Mouse (Mus musculus) adrenal gland, postnatal 14 days (tissue): ENCODE data around the gene Cst3. TPM values are rescaled to one million over a fixed set of nuclear protein-coding genes. Genes with fewer than 3 reads are reported as not detected.

Experiments used
- DNase-seq: peaks from one replicate; pipeline ENCODE4 v3.0.0; 2021; ENCODE audit warnings: mixed read lengths
- long read RNA-seq, 2 experiments: library from polyadenylated mRNA; stranded (forward); transcript quantifications; one replicate each; pipeline ENCODE4 v2.0.0; 2021
- total RNA-seq: library from RNA; stranded (reverse); gene quantifications from 2 replicates; pipeline ENCODE4 v1.2.3, GENCODE M21; 2021

The Cst3 gene
- 867 and 955 TPM in 2 replicates for total RNA-seq
- long read RNA-seq, experiment 1, transcript Cst3-201 (3 exons, 860 nt), result major isoform, 757 of 776 reads
- long read RNA-seq, experiment 1, partial matches to known transcripts, result 17 of 776 reads
- long read RNA-seq, experiment 1, other reads (novel, unspliced or antisense), result 2 of 776 reads
- long read RNA-seq, experiment 2, transcript Cst3-201 (3 exons, 860 nt), result major isoform, 765 of 791 reads
- long read RNA-seq, experiment 2, partial matches to known transcripts, result 24 of 791 reads
- long read RNA-seq, experiment 2, other reads (novel, unspliced or antisense), result 2 of 791 reads

DNA sequence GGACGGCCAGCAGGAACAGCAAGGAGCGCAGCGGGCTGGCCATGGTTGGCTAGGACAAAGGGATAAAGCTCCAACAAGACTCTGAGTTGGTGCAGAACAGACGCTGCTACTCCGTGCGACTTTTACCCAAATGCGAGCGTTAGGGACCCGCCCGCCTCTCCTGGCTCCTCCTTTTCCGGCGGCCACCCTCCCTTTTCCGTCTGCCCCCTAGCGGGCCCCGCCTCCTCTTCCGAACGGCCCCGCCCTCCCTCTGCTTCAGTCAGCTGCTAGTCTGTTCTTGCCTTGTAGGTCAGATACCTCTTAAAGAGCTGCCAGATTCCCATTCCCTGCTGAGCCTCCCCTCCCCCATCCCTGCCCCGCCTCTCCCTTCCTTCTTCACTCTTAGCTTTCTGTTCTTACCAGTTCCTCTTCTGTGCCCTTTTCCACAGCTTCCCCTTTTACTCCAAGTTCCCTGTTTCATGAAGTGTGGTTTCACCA, at the start of gene Cst3:
Cst3 (minus strand) TSS at position 358 of the 477 bp plus-strand sequence.
- DNase-seq, result peak; percentile 98

DNA sequence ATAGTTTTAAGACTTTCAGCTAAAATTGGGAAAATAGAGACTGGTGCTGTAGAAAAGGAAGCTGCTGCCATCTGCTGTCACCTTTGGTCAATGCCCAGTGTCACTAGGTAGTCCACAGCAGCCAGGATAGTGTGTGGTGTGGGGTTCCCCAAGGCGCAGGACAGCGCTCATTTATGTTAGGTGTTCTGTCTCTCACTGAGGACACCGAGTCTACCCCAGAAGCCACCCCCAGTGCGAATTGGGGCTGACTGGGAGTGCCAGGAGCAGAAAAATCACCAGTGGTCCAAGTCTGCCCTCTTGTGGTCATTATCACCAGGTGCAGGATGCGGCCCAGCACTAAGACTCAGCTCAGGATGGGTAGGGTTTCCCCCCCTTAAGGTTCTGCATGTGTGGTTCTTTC, 26.8 kb upstream of the Cst3 start:
- peak; percentile 74 for DNase-seq

DNA sequence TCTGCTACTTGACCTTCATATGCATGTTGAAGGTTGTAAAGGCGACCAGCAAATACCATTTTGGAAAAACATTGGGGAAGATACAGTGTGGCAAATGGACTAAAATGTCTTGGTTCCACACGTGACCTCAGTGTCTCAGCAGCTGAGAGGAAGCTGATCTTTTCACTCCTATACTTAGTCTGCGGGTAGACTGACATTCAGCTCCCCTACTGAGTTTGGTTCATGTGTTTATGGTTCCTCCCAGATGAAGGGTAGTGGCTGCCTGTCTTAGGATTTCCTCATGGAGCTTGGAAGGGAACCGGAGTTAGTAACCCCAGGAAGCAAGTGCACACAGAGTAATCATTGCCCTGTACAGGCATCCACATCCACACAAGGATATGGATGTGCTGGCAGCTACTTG, 24.8 kb upstream of the Cst3 start:
- no peak for DNase-seq

DNA sequence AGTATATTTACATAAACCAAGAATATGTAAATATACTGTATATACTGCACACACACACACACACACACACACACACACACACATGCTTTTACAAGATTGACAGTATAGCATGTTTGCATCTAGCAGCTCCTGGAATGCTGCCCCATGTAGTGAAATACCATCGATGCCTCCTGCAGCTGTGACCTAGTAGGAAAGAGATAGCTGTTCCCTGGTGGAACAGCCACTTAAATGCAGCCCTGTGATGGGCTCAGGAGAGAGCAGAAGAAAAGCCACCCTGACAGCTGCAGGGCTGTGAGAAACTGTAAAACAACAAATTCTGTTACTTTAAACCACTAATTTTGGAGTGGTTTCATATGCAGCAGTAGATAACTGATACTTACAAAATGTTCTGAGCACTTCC, 20.7 kb upstream of the Cst3 start:
- DNase-seq, result no peak

DNA sequence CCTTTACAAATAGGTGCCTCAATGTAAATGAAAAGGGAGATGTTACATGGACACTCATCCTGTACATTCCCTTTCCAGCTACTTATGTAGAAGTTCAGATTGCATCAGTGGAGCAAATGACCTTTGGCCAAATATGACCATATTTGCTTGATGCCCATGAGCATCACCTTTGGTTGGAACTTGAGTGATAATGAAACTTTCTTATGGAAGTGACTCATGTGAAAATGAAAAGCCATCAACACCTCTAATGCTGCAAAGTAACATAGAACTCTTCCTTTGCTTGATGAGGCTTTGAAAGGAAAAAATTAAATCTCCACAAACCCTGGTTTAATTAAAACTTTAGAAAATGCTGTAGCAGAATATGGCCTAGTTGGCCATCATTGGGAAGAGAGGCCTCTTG, 17.6 kb upstream of the Cst3 start:
- DNase-seq, result no peak

DNA sequence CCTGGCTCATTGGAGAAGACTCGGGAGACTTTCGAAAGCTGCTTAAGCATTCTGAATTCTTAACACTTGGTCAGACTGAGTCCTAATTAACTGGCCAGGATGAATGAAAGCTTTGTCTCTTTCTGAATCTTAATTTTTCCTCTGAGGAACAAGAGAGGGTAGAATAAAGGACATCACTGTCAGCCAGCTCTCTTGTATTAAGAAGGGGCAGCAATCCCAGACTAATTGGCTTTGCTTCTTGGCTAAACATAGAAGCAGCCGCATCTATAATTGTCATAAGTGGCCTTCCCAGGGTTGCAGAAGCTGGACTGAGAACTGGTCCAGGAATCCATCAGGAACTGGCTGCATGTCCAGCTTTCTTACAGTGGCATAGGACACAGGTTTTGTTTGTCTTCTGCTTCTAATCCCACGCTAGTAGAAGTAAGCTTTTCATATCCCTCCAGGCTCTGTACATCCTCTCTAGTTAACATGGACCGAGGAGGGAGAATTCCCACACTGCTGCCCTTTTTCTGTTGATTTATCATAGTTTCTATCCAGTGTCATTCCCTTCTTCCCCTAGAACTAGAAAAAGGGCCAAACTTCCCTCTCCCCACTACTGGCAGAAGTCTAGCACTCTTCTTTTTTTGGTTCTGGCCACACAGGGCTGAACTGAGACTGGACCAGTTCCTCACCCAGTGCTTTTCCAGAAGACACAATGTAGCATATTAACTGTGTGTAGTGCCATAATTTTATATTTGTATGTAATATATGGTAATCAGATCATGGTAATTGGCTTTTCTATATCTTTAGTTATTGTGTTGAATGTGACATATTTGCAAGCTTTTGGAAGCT, 14.7 kb upstream of the Cst3 start:
- no peak for DNase-seq

DNA sequence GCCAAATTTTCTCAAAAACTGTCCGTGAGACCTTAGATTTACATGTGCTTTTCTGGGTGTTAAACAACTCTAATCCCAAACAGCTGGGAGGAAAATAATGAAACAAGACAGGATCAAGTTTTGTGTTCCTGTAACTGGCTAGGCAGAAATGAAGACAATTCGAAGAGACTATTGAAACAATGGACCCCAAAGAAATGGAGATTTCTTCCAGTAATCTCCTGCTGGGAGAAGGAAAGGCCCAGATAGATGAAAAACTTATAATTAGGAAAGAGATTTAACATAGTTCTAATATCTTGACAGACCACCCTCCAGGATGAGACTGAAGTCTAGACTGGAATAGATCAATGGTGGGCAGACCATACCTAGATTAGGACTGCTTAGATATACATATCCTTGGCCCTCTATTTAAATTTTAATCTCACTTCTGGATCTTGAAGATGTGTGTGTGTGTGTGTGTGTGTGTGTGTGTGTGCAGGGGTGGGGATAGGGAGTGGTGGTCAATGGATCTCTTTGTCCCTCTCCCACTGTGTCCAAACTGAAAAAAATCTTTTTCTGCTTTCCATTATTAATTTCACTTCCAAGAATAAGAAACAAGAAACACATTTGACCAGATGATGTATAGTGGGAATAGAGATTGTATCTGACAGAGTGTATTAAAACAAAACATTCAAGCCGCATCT, 14.0 kb upstream of the Cst3 start:
- no peak for DNase-seq

DNA sequence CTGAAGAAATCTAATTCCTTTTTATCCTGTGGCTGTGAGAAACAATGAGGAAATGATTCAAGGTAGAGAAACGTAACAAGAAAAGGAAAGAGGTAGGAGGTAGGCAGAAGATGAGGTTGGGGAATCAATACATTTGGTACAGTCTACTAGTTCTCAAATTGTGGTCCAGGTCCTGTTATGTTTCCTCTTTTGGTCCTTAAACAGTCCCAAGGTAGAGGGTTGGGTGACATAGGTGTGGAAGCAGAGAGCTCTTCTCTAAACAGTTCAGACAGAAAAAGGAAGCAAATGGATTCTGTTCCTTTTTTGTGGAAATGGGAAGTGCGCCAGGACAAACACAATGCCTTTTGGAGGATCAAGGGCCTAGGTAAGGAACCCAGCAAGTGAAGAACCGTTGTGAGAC, 13.4 kb upstream of the Cst3 start:
- no peak for DNase-seq

DNA sequence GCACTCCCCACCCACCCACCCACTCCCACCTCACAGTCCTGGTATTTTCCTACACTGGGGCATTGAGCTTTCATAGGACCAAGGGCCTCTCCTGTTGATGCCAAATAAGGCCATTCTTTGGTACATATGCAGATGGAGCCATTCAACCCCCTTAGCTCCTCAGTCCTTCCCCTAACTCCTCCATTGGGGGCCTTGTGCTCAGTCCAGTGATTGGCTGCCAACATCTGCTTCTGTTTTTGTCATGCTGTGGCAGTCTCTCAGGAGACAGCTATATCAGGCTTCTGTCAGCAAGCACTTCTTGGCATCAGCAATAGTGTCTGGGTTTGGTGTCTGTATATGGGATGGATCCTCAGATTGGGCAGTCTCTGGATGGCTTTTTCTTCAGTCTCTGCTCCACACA, 9.2 kb upstream of the Cst3 start:
- DNase-seq, result no peak

DNA sequence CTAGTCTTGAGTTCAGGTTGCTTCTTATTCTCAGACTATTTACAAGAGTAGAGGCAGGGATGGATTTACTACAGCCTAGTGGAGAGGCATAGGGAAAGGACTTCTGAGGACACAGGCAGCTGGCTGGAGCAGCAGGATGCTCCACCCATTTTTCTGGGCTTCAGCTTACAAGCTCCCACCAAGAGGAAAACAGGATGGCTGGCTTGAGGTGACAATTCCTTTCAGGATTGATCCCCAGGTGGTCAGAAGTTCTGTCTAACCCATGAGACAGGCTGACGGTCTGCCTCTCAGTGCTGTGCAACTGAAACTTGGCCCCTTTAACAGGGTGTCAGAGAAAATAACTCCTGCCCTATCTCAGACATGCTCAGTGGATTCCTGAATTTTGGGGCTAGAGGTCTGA, 3.7 kb upstream of the Cst3 start:
- no peak for DNase-seq

DNA sequence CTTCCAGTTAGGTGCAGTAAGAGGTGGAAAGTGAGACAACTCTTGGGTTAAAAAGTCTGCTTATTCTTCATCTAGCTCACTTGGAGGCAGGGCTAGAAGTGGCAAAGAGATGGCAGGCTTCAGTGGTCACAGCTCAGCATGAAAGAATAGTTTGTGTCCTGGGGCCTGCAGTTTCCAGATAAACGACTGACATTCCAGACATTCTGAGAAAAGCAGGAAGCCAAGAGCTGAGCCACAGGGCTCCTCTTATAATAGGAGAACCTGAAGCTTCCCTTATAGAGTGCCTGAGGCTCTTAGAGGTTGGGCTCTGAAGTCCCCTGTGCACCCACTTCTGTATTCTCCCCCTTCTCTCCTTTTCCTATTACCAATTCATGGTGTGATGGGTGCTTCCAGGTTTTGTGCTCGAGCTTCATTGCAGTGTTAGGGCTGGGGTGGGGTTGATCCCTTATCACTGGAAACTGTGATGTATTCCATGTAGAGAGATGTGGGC, 3.2 kb upstream of the Cst3 start:
- DNase-seq, result no peak

DNA sequence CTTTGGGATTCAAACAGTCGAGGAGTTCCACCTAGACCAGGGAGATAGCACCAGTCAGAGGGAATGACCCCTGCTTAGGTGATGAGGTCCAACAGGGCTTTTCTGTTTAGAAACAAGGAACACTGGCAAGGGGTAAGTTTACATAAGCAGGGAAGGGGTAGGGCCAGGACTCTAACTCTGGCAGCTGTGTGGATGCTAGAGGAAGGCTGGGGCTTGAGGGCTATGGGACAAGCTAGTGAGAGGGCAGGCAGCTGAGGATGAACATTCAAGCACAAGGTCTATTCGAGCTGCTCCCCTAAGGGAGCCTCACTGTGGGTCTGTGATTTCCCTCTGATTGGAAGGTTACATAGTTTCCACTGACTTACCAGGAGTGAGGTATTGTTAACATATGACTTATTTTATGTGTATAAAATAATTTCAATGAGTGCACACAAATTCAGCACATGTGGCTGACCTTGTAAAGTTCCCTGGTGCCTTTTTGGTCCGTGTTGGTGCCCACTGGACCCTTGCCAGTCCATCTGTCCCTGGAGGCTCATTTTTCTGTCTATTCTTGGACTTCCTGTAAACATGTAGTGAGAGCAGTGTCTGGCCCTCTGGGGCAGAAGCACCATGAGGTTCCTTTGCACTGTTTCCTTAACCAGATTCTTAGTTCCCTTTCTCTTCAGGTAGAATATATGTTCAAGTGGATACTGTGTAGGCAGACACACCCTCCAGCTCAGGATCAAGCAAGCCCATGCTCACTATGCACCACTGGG, 1.7 kb upstream of the Cst3 start:
- DNase-seq, result peak; percentile 77

DNA sequence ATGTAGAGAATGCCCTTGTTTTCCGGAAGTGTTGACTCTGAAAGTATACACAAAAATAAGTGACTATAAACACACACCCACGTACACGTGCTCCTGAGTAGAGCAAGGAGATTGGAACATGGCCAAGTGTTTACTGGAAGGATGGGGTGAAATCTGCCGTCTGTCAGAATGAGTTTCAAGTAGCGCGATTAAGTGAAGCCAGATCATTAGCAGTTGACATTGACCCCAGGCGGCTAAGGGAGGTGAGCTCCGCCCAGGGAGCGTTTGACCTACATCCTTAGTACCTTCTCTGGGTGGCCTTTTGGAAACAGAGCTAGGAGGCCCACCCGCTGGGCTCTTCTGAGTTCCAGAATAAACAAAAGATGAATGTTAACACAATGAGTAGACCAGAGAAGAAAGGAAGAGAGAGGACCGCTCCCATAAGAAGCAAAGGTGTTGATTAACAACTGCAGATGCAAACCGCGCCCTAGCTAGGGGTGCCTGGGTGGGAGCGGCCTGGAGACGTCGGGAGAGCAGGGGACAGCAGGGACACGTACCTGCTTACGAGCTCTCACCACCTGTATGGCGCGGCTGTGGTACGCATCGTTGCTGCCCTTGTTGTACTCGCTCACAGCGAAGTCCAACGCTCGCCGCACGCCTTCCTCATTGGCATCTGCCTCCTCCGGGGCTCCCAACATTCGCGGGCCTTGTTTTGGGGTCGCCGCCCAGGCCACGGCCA, 716 bp downstream of the Cst3 start:
- DNase-seq, result peak; percentile 48

DNA sequence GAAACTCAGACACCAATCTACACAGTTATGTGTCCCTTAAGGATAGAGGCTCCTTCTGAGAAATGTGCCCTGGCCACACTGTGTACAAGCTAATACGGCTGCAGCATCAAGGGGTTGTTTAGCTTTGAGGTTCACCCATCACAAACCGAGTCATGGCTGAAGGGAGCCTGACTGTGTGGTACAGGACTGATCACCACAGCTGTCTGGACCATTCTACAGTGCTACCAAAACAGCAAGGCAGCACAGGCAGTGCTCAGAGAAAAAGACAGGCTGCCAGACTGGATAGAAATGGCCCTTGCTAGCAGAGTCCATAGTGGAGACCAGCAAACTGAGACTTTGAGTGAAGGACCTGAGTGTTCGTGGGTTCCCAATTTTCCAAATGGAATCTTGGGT, 1.3 kb downstream of the Cst3 start:
- DNase-seq, result no peak

DNA sequence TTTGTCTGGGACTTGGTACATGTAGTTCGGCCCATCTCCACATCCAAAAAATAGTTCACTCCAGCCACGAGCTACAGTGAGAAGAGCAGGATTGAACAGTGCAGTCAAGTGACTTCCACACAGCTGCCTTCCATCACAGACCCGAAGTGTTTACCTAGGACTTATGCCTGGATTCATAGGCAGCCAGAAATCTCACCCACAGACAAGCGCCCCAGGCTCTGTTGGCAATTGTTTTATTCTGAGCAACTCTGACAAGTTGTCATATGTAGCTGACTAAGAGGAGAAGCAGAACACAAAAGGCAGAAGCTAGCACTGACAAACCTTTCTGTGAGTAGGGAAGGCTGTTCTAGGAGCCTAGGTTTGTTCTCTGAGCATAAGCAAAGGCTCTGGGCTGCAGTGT, 2.6 kb downstream of the Cst3 start:
- DNase-seq, result no peak

DNA sequence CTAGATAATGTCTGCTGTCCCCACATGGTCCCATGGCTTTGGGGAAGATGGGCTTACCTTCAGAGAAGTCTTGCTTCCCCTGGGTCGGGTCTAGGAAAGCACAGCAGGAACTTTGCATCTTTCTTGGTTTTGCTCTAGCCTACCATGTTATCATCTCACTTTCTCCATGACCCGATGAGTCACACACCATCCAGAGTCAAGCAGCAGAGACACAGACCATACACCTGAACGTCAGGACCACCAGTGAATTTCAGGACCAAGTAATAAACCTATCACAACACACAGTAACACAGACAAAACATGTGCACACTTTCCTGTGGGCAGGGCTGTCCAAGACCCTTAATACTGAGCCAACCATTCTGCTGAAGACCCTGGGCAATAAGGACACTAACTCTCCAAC, 5.0 kb downstream of the Cst3 start:
- DNase-seq, result no peak

DNA sequence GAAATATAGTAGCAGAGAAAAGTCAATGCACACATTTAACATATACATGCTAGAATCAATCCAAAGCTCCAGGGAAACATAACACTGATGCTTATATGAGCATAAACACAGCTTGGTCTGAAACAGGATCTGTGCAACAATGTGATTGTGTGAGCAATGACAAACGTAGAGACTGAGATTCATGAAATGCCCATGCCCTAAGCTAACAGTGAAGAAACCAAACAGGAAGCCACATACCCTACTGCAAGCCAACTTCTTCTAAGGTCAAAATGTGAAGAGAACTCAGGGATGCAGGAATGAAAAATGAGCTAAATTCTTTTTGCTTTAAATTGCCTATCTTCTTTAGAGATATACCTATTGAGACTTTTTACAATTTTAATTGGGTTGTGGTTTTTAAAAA, 6.5 kb downstream of the Cst3 start:
- DNase-seq, result no peak

DNA sequence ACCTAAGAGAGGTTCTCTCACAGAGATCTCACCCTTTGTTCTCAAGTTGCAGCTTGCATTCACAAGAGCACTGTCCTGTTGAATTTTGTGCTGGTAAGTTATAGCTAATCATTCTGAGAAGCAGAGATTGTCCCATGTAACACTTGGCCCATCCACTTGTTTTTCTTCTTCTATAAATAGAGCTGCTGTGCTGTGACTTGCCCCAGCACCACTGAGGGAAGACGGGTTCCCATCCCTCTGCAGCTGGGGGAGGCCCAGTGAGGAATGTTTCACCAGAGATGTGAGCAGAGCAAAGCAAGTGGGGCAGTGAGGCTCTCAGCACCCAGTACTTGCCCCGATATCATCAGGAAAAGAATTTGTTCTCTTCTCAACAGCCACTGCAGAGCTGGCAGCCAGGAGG, 10.5 kb downstream of the Cst3 start, which contains the start of gene 9230104L09Rik:
9230104L09Rik (minus strand) TSS at position 73 of the 400 bp plus-strand sequence.
- DNase-seq, result no peak

DNA sequence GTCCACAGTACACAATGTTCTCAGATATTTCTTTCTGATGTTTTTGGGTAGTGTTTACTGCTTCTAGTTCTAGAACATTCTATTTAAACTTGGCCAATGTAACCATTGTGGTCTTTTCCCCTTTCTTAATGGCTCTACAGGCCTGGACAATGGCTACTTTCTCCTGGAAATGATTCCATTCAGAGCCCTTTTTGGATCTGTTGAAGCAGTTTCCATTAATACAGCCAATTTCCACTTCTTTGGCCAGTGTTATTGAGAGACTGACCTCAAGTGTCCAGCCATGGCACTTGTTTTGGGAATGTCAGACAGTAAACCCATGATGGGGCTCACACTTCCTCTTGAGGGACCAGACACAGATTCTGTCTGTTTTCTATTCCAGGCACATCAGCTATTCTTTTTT, 13.8 kb downstream of the Cst3 start:
- DNase-seq, result no peak

DNA sequence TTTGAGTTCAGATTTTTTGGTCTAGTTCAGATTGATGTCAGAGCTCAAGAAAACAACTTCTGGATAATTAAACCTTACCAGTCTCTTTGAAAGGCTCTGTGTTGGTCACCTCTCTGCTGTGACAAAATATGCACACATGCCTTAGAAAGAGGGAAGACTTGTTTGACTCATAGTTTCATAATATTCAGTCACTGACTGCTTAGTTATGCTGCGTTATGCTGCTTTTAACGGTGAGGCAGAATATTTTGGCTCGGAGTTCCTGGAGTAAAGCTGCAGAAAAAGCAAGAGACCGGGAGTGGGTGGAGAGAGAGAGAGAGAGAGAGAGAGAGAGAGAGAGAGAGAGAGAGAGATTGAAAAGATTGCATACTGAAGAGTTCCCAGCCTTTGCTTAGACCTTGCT, 14.5 kb downstream of the Cst3 start:
- DNase-seq, result no peak

DNA sequence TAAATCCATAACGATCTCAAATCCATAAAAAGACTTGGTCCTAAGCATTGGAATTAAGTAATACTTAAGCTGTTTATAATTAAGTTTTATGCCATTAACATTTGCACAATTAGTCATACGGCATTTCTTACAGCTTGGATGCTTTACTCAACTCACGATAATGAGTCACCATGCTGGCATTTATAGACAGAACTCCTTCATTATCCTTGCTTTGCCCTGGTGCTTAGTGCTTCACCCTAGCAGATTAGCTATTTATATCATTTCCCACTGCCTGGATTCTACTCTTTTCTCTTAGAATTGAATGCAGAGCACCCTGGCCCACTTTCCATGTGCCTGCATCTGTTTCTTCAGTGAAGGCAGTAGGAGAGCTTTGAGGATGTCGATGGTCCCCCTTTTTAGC, 18.0 kb downstream of the Cst3 start:
- no peak for DNase-seq
